23 mouse cellular contexts compared by ENCODE assay signal in the genomic region with DNA sequence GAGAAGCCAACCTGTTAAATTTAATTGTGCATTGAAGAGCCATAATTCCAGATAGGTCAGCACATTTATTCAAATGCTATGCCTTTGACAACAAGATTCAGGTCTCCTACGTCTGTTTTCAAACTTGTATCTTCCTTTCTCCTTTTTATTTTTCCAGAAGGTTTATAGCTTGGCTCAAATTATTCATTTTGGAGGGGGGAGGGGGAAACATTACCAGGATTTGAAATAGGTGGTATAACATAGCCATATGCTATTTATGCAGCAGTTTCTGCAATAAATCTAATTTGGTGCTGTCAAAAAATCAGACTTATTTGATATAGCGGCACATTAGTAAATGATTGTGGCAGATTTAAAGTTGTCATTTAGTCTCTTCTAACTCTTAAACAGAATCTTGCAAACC.
DNase-seq lines count a peak whose midpoint lies in the region; ATAC-seq and TF ChIP-seq lines count a peak whose summit lies in the region.
"Had no signal": no experiment of that assay in that cellular context is flagged by ENCODE, and none has a peak within 500 bp of the region (broad histone marks: within the 10 kb centered on the region; RNA-seq: fewer than 3 reads in every experiment).

No protein-coding gene starts in this region.

- ATAC-seq in forebrain, embryonic 13.5 days: no peak
- ATAC-seq in forebrain, embryonic 11.5 days (replicated peaks; ENCODE audit: low FRiP score): no peak
- no peak for ATAC-seq in hindbrain, embryonic 15.5 days (ENCODE audit: low FRiP score, low read depth)
- ATAC-seq in hindbrain, embryonic 14.5 days (ENCODE audit: low FRiP score): no peak
- ATAC-seq in kidney, embryonic 16.5 days (ENCODE audit: low FRiP score, low TSS enrichment): no peak
- ATAC-seq: intestine, postnatal 0 days; Patski had no signal

- TF ChIP-seq CTCF in left cerebral cortex, adult 2 months (IDR thresholded peaks at IDR 0.05): no peak

- H3K27me3 ChIP-seq in forebrain, embryonic 13.5 days: no peaks in the 10 kb centered on the region
- no peaks in the 10 kb centered on the region for H3K27me3 ChIP-seq in forebrain, embryonic 11.5 days (ENCODE audit: control insufficient read depth, insufficient read depth, low read length)
- no peaks in the 10 kb centered on the region for H3K27me3 ChIP-seq in hindbrain, embryonic 15.5 days
- no peaks in the 10 kb centered on the region for H3K27me3 ChIP-seq in hindbrain, embryonic 14.5 days (ENCODE audit: control insufficient read depth, insufficient read depth, low read length)
- H3K27me3 ChIP-seq in kidney, embryonic 16.5 days (ENCODE audit: insufficient read depth, low read length): no peaks in the 10 kb centered on the region
- H3K27me3 ChIP-seq: CH12.LX; heart, embryonic 12.5 days; heart, embryonic 15.5 days; Patski had no signal

- no peak overlapping the region for H3K4me2 ChIP-seq in forebrain, embryonic 13.5 days
- no peak overlapping the region for H3K4me2 ChIP-seq in forebrain, embryonic 11.5 days (ENCODE audit: low read depth, low read length, severe bottlenecking)
- no peak overlapping the region for H3K4me2 ChIP-seq in hindbrain, embryonic 15.5 days
- no peak overlapping the region for H3K4me2 ChIP-seq in hindbrain, embryonic 14.5 days (replicated peaks)
- no peak overlapping the region for H3K4me2 ChIP-seq in kidney, embryonic 16.5 days (replicated peaks; ENCODE audit: low read depth, low read length)
- H3K4me2 ChIP-seq: heart, embryonic 12.5 days; heart, embryonic 15.5 days had no signal

- DNase-seq in forebrain, embryonic 11.5 days (ENCODE audit: low spot score): no peak
- DNase-seq in hindbrain, embryonic 14.5 days (ENCODE audit: low spot score): no peak
- no peak for DNase-seq in left cerebral cortex, adult 2 months (ENCODE audit: extremely low spot score in 1 of 2, low spot score in 2 of 2)
- no peak for DNase-seq in left cerebral cortex, postnatal 14 days (ENCODE audit: low spot score in 2 of 2)
- DNase-seq: adrenal gland, postnatal 10 days; adrenal gland, postnatal 36 days; B cell, adult 2 months; cerebellum, adult 11-12 months; cerebellum, adult 9-10 months; gastrocnemius, postnatal 25 days; heart, adult 18-20 months; heart, postnatal 14 days; heart, postnatal 4 days; kidney, adult 2 months had no signal

- H3K4me3 ChIP-seq in forebrain, embryonic 13.5 days: no peak overlapping the region
- H3K4me3 ChIP-seq in forebrain, embryonic 11.5 days (ENCODE audit: low read depth, low read length): no peak overlapping the region
- no peak overlapping the region for H3K4me3 ChIP-seq in hindbrain, embryonic 15.5 days
- no peak overlapping the region for H3K4me3 ChIP-seq in hindbrain, embryonic 14.5 days (replicated peaks; ENCODE audit: low read length)
- 0 out of 2 replicates have a peak overlapping the region, but pooled peaks have one; percentile 1 for H3K4me3 ChIP-seq in left cerebral cortex, adult 2 months
- H3K4me3 ChIP-seq in kidney, embryonic 16.5 days (ENCODE audit: low read length): no peak overlapping the region
- H3K4me3 ChIP-seq: heart, embryonic 12.5 days; heart, embryonic 15.5 days had no signal

- WGBS in forebrain, embryonic 13.5 days: 81% methylated on average over 2 of the region's 2 CpGs
- WGBS in forebrain, embryonic 11.5 days: 88% methylated on average over 2 of the region's 2 CpGs
- WGBS in hindbrain, embryonic 15.5 days: 87% methylated on average over 2 of the region's 2 CpGs
- 86% methylated on average over 2 of the region's 2 CpGs for WGBS in hindbrain, embryonic 14.5 days
- WGBS in kidney, embryonic 16.5 days: 79% methylated on average over 2 of the region's 2 CpGs

- 0 out of 2 replicates have a peak overlapping the region, but pooled peaks have one; percentile 22 for H3K9ac ChIP-seq in forebrain, embryonic 13.5 days
- no peak overlapping the region for H3K9ac ChIP-seq in forebrain, embryonic 11.5 days (ENCODE audit: low read length)
- H3K9ac ChIP-seq in hindbrain, embryonic 15.5 days: no peak overlapping the region
- no peak overlapping the region for H3K9ac ChIP-seq in hindbrain, embryonic 14.5 days
- H3K9ac ChIP-seq in kidney, embryonic 16.5 days (replicated peaks; ENCODE audit: low read length): no peak overlapping the region
- H3K9ac ChIP-seq: heart, embryonic 12.5 days; heart, embryonic 15.5 days had no signal

- H3K4me1 ChIP-seq in forebrain, embryonic 13.5 days: peaks cover 43% of the 10 kb centered on the region
- H3K4me1 ChIP-seq in forebrain, embryonic 11.5 days (replicated peaks; ENCODE audit: control insufficient read depth, insufficient read depth, low read length): peaks cover 3% of the 10 kb centered on the region; the same call in 1 of the 2 replicates
- H3K4me1 ChIP-seq in hindbrain, embryonic 15.5 days (replicated peaks): peaks cover 24% of the 10 kb centered on the region
- H3K4me1 ChIP-seq in hindbrain, embryonic 14.5 days (replicated peaks; ENCODE audit: control insufficient read depth, insufficient read depth, low read length): peaks cover 6% of the 10 kb centered on the region
- H3K4me1 ChIP-seq in kidney, embryonic 16.5 days (ENCODE audit: insufficient read depth, low read length): no peaks in the 10 kb centered on the region
- H3K4me1 ChIP-seq: heart, embryonic 12.5 days; heart, embryonic 15.5 days had no signal

- H3K27ac ChIP-seq in forebrain, embryonic 13.5 days: peak overlapping the region; percentile 88; the same call in 1 of the 2 replicates
- no peak overlapping the region for H3K27ac ChIP-seq in forebrain, embryonic 11.5 days (ENCODE audit: low read depth, low read length)
- peak overlapping the region; percentile 53; the same call in 1 of the 2 replicates for H3K27ac ChIP-seq in hindbrain, embryonic 15.5 days (replicated peaks)
- no peak overlapping the region for H3K27ac ChIP-seq in hindbrain, embryonic 14.5 days
- H3K27ac ChIP-seq in left cerebral cortex, adult 2 months: peak overlapping the region; percentile 94
- H3K27ac ChIP-seq in kidney, embryonic 16.5 days (ENCODE audit: low read length): no peak overlapping the region
- H3K27ac ChIP-seq: heart, embryonic 15.5 days had no signal

- intact Hi-C loops in left cerebral cortex, adult 2 months (cut with DNase I): loop anchor here (5.0 to 10.0 kb wide), 2 partner anchors 214 to 517 kb away; no protein-coding TSS in a partner anchor
- intact Hi-C loops in left cerebral cortex, postnatal 14 days (cut with DNase I): loop anchor here (5.0 kb wide), 2 partner anchors 48 to 517 kb away; no protein-coding TSS in a partner anchor

- H3K9me3 ChIP-seq in forebrain, embryonic 13.5 days (replicated peaks): no peaks in the 10 kb centered on the region
- no peaks in the 10 kb centered on the region for H3K9me3 ChIP-seq in forebrain, embryonic 11.5 days (ENCODE audit: control insufficient read depth, low read length)
- no peaks in the 10 kb centered on the region for H3K9me3 ChIP-seq in hindbrain, embryonic 15.5 days
- H3K9me3 ChIP-seq in hindbrain, embryonic 14.5 days (ENCODE audit: control insufficient read depth, low read length): no peaks in the 10 kb centered on the region
- no peaks in the 10 kb centered on the region for H3K9me3 ChIP-seq in kidney, embryonic 16.5 days (ENCODE audit: low read length)
- H3K9me3 ChIP-seq: G1E; heart, embryonic 12.5 days; heart, embryonic 15.5 days had no signal

- H3K36me3 ChIP-seq in forebrain, embryonic 13.5 days (ENCODE audit: poor library complexity, severe bottlenecking): no peaks in the 10 kb centered on the region
- H3K36me3 ChIP-seq in forebrain, embryonic 11.5 days (ENCODE audit: control insufficient read depth, insufficient read depth, low read length): no peaks in the 10 kb centered on the region
- no peaks in the 10 kb centered on the region for H3K36me3 ChIP-seq in hindbrain, embryonic 15.5 days
- no peaks in the 10 kb centered on the region for H3K36me3 ChIP-seq in hindbrain, embryonic 14.5 days (replicated peaks; ENCODE audit: control insufficient read depth, insufficient read depth)
- H3K36me3 ChIP-seq in kidney, embryonic 16.5 days (ENCODE audit: insufficient read depth, low read length): no peaks in the 10 kb centered on the region
- H3K36me3 ChIP-seq: heart, embryonic 12.5 days; heart, embryonic 15.5 days had no signal

Comparison
In these comparisons a context has a peak if more than half of its experiments do, and no peak if none do; other contexts are left out.
1. H3K27ac ChIP-seq: peak in forebrain, embryonic 13.5 days (single experiment), hindbrain, embryonic 15.5 days (single experiment) and left cerebral cortex, adult 2 months (single experiment); none in forebrain, embryonic 11.5 days (single experiment), hindbrain, embryonic 14.5 days (single experiment) and kidney, embryonic 16.5 days (single experiment).